Mouse (Mus musculus): ENCODE measurements around the gene Pigc.

DNA sequence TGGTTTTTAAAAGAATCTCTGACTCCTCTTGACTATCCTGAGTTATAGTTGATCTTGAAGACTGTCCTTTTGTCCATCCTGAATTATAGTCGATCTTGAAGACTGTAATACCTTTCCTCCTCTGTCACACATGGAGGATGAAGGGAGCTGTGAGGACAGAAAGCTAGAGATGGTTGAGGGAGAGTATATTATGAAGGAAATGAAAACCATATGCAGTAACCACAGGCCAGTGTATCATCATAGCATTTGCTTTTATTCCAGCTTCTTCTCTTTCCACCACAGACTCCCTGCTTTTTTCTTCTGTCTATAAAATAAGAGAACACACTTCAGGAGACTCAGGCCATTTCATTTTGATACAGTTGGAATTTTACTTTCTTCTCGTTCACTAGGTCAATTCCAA, 11.1 kb downstream of the Pigc start:
- TF ChIP-seq CTCF (IDR thresholded peaks at IDR 0.05; ENCODE audit: extremely low read depth, insufficient read depth, insufficient read length, insufficient replicate concordance) = no peak
- TF ChIP-seq POLR2A (IDR thresholded peaks at IDR 0.05; ENCODE audit: low read depth, low read length) = no peak
